Mouse (Mus musculus) intestine, postnatal 0 days (tissue): Measurements from ENCODE around the gene Yipf1. TPM values are rescaled to one million over a fixed set of nuclear protein-coding genes. Genes with fewer than 3 reads are reported as not detected.
"Not testable (repeated sequence)": the region's sequence is repeated elsewhere in the genome, so short reads cannot be mapped to it uniquely, and the experiment has no call there.

Experiments used
- ATAC-seq: fragments of 200-750 bp; cut with Nextera tagmentation; 2 replicates; pipeline ENCODE4 v1.8.0; 2017; ENCODE audit warnings: mild to moderate bottlenecking, moderate TSS enrichment, moderate library complexity
- H3K27ac ChIP-seq: fragments of 300-500 bp; sonication (generic); 2 replicates; pipeline ENCODE4 v1.5.1; 2014; ENCODE audit warnings: mild to moderate bottlenecking, low read depth, low read length, moderate library complexity
- H3K27me3 ChIP-seq: fragments of 300-500 bp; sonication (generic); replicated peaks from 2 replicates; pipeline ENCODE4 v1.6.1; 2014; ENCODE audit warnings: low read length, mixed read lengths; ENCODE audit not compliant: control insufficient read depth, insufficient read depth
- H3K36me3 ChIP-seq: fragments of 300-500 bp; sonication (generic); 2 replicates; pipeline ENCODE4 v1.6.1; 2014; ENCODE audit warnings: mild to moderate bottlenecking, moderate library complexity; ENCODE audit not compliant: control insufficient read depth, insufficient read depth
- H3K4me1 ChIP-seq: fragments of 300-500 bp; sonication (generic); replicated peaks from 2 replicates; pipeline ENCODE4 v1.6.1; 2014; ENCODE audit warnings: antibody characterized with exemption, low read length, mixed read lengths; ENCODE audit not compliant: control insufficient read depth, insufficient read depth
- H3K4me2 ChIP-seq: fragments of 300-500 bp; sonication (generic); replicated peaks from 2 replicates; pipeline ENCODE4 v1.6.1; 2014; ENCODE audit warnings: low read depth, mild to moderate bottlenecking, moderate library complexity
- H3K4me3 ChIP-seq: fragments of 300-500 bp; sonication (generic); 2 replicates; pipeline ENCODE4 v1.5.1; 2014; ENCODE audit warnings: low read depth, low read length
- H3K9ac ChIP-seq: fragments of 300-500 bp; sonication (generic); 2 replicates; pipeline ENCODE4 v1.6.1; 2014; ENCODE audit warnings: mild to moderate bottlenecking, low read depth, low read length
- H3K9me3 ChIP-seq: fragments of 300-500 bp; sonication (generic); 2 replicates; pipeline ENCODE4 v1.6.1; 2016; ENCODE audit warnings: mixed run types; ENCODE audit not compliant: control insufficient read depth
- CTCF ChIP-seq: sonication (generic); IDR thresholded peaks from 2 replicates; pipeline ENCODE4 v1.5.1; 2016; ENCODE audit warnings: low read depth, mild to moderate bottlenecking, control low read depth, antibody characterized with exemption, moderate library complexity
- WGBS: fragments of 180-500 bp; shearing (Covaris S2); extraction: QIAGEN DNeasy Blood & Tissue Kit; methylation state at CpG from one replicate; pipeline ENCODE4 v1.1.7; 2014; 5-methylcytosine and 5-hydroxymethylcytosine counted together
- polyA plus RNA-seq: library from polyadenylated mRNA; unstranded; fragments of >200 nt; fragmentation: Nextera tagmentation; extraction: Ambion mirVana; gene quantifications from 2 replicates; pipeline ENCODE4 v1.2.1, GENCODE M21; 2015

The Yipf1 gene
- polyA plus RNA-seq, 1 experiment from 2014 or later = 127 TPM

GRCm38 (mm10) chr4:107360457-107361145, 46.4 kb downstream of the Yipf1 start:
- no peaks in the 10 kb centered on the region for H3K9me3 ChIP-seq
- no peak overlapping the region for H3K9ac ChIP-seq
- no peaks in the 10 kb centered on the region for H3K27me3 ChIP-seq
- no peak overlapping the region for H3K4me3 ChIP-seq
- H3K36me3 ChIP-seq = peaks cover 8% of the 10 kb centered on the region; the same call in 1 of the 2 replicates
- TF ChIP-seq CTCF = no peak
- H3K4me2 ChIP-seq = no peak overlapping the region
- 80% methylated on average over 7 of the region's 7 CpGs for WGBS
- H3K27ac ChIP-seq = no peak overlapping the region
- no peaks in the 10 kb centered on the region for H3K4me1 ChIP-seq
- ATAC-seq = no peak

GRCm38 (mm10) chr4:107362755-107363154, 48.6 kb downstream of the Yipf1 start:
- H3K27me3 ChIP-seq = no peaks in the 10 kb centered on the region
- no peak for TF ChIP-seq CTCF
- no peaks in the 10 kb centered on the region for H3K4me1 ChIP-seq
- H3K9ac ChIP-seq = no peak overlapping the region
- 73% methylated on average over 4 of the region's 4 CpGs for WGBS
- H3K9me3 ChIP-seq = no peaks in the 10 kb centered on the region
- peaks cover 8% of the 10 kb centered on the region; the same call in 1 of the 2 replicates for H3K36me3 ChIP-seq
- no peak overlapping the region for H3K4me3 ChIP-seq
- ATAC-seq = no peak
- H3K27ac ChIP-seq = no peak overlapping the region
- H3K4me2 ChIP-seq = no peak overlapping the region

GRCm38 (mm10) chr4:107363573-107363972, 49.4 kb downstream of the Yipf1 start:
- Histone ChIP-seq H3K4me1 (0 out of 2 replicates have a peak, but pooled peaks cover 2% of the 10 kb centered on the region), H3K27ac (no peak overlapping the region), H3K4me2 (no peak overlapping the region), H3K36me3 (peaks cover 8% of the 10 kb centered on the region; the same call in 1 of the 2 replicates), H3K9me3 (no peaks in the 10 kb centered on the region), H3K9ac (no peak overlapping the region), H3K27me3 (no peaks in the 10 kb centered on the region), H3K4me3 (no peak overlapping the region)
- TF ChIP-seq CTCF = peak; percentile 23; the same call in 1 of the 2 replicates
- ATAC-seq = no peak
- 81% methylated on average over 6 of the region's 6 CpGs for WGBS

GRCm38 (mm10) chr4:107364190-107364639, 50.1 kb downstream of the Yipf1 start:
- no peak overlapping the region for H3K9ac ChIP-seq
- H3K27me3 ChIP-seq = no peaks in the 10 kb centered on the region
- H3K4me3 ChIP-seq = no peak overlapping the region
- H3K4me2 ChIP-seq = no peak overlapping the region
- WGBS = 90% methylated on average over 5 of the region's 5 CpGs
- 0 out of 2 replicates have a peak, but pooled peaks cover 5% of the 10 kb centered on the region for H3K4me1 ChIP-seq
- H3K36me3 ChIP-seq = peaks cover 5% of the 10 kb centered on the region; the same call in 1 of the 2 replicates
- TF ChIP-seq CTCF = no peak
- ATAC-seq = no peak
- H3K27ac ChIP-seq = no peak overlapping the region
- H3K9me3 ChIP-seq = no peaks in the 10 kb centered on the region

- H3K4me2 ChIP-seq, H3K36me3 ChIP-seq, H3K4me3 ChIP-seq, H3K27me3 ChIP-seq, H3K9me3 ChIP-seq, H3K9ac ChIP-seq, ATAC-seq, H3K4me1 ChIP-seq, H3K27ac ChIP-seq: not testable (repeated sequence)
Observed at GRCm38 (mm10) chr4:107366408-107366807, 52.2 kb downstream of the Yipf1 start.

GRCm38 (mm10) chr4:107367567-107368314, 53.6 kb downstream of the Yipf1 start, which contains the start of gene Ndc1:
TSS of gene Ndc1 (plus strand) at chr4:107367784.
- H3K27ac ChIP-seq = peak within 1 kb of the TSS; percentile 68
- TF ChIP-seq CTCF = no peak
- H3K9me3 ChIP-seq = no peaks in the 10 kb centered on the region
- H3K4me1 ChIP-seq = 0 out of 2 replicates have a peak, but pooled peaks cover 5% of the 10 kb centered on the region
- H3K27me3 ChIP-seq = no peaks in the 10 kb centered on the region
- H3K9ac ChIP-seq = peak within 1 kb of the TSS; percentile 80
- H3K4me3 ChIP-seq = peak within 1 kb of the TSS; percentile 89
- H3K36me3 ChIP-seq = peaks cover 8% of the 10 kb centered on the region
- peak within 1 kb of the TSS; percentile 79 for H3K4me2 ChIP-seq
- peak; percentile 93 for ATAC-seq
- WGBS = under 1% methylated on average over 51 of the region's 51 CpGs
